Mouse (Mus musculus) left cerebral cortex, adult 18-20 months (tissue): ENCODE measurements around the gene Adrb1. TPM values are rescaled to one million over a fixed set of nuclear protein-coding genes. Genes with fewer than 3 reads are reported as not detected.

Experiments used
- DNase-seq, 2 experiments: peaks; one replicate each; pipeline ENCODE4 v3.0.0; 2021 to 2022; ENCODE audit warnings: low spot score in 2 of 2, mixed read lengths in 1 of 2
- long read RNA-seq, 2 experiments: library from polyadenylated mRNA; stranded (forward); transcript quantifications; one replicate each; pipeline ENCODE4 v2.0.0; 2021
- total RNA-seq, 2 experiments: library from RNA; stranded (reverse); gene quantifications; 2 replicates each; pipeline ENCODE4 v1.2.3; 2021

The Adrb1 gene
- total RNA-seq, result 10 to 100 TPM; 50.2 to 50.7 TPM
- long read RNA-seq, experiment 1, transcript Adrb1-201 (1 exons, 2,952 nt), result major isoform, 55 of 55 reads
- long read RNA-seq, experiment 1, partial matches to known transcripts, result 0 of 55 reads
- long read RNA-seq, experiment 1, other reads (novel, unspliced or antisense), result 0 of 55 reads
- long read RNA-seq, experiment 2, transcript Adrb1-201 (1 exons, 2,952 nt), result major isoform, 62 of 63 reads
- long read RNA-seq, experiment 2, partial matches to known transcripts, result 0 of 63 reads
- long read RNA-seq, experiment 2, other reads (novel, unspliced or antisense), result 1 of 63 reads

DNA sequence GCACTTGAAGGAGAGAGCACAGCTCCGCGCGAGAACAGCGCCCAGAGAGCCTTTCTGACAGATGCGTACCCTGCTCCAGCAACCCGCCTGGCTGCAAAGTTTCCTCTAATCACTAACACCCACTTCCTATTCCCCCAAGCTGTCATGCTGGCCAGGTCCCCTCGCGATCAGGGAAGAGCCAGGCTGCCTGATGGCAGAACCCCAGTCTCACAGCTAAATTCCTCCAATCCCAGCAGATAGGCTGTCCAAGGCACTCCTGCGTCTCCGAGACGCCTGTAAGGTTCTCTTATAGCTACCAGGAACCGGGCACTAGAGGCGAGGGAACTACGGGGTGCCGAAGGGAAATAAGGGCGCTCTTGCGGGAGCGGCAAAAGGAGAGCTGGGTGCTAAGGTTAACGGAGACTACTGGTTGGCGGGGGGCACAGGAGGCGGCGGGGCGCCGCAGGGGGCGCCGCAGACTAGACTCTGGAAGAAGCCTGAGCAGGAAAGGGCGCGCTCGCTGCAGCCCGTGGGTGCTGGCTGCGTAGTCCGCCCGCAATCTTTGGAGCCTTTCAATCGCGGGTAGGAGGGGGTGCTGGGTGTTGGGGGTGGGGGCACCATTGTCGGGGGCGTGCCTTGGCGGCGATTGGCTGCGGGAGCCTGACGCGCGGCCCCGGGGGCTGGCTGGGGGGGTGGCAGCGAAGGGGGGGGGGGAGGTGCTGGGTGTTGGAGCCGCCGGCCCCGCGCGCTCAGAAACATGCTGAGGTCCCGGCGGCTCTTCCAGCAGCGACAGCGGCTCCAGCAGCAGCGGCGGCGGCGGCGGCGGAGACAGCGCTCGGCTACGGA, at the start of gene Adrb1:
TSS of gene Adrb1 (plus strand) at position 813 of the 825 bp plus-strand sequence.
- peak; percentile 70 to 85 for DNase-seq

DNA sequence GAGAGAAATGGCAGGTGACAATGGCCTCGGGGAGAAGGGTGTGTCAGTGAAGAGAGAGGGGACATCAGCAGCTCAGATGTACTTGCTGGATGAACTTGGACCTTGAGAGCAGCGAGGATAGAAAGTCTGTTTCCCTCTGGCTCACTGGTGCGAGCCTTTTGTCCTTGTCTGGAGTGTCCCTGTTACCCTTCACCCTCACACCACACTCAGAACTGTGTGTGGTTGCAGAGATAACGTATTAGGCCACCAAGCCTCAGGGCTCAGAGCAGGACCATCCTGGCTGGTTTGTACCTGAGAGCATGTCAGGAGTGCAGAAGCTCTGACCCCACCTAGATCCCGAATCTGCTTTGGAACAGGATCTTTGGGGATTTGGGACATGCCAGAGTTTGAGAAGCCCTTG, 46.3 kb upstream of the Adrb1 start:
- no peak for DNase-seq

DNA sequence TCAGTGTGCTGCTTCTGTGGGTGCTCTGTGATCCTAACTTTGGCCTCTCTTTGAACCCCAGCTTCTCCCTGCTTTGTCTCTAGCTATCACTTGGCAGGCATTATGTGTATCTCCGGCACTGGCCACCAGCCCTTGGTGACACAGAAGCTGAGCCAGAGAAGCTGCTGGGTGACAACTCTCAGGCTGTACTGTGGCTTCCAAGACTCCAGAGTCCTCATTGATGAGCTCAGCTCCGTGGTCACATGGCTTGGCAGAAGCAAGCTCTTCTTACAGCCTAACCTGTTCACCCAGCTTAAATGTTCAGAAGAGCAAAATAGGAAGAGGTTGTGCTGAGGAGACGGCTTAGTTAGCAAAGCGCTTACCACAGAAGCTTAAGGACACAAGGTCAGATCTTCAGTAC, 45.5 kb upstream of the Adrb1 start:
- no peak for DNase-seq

DNA sequence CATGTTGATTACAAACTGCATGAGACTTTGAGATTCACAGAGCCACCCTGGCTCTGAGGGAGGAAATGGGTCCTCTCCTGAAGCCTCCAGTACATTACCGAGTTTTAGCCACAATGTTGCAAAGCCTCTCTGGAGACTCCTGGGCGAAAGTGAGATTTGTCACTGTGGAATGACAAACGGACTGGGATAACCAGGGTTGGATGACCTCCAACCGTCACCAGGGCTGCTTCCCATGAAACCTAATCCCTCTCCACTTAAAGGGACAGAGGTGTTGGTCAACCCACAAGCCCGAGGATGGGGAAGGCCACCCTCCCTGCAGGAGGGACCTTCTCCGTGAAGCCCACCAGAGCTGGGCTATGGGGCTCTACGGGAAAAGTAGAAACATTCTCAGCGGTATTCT, 44.4 kb upstream of the Adrb1 start:
- DNase-seq, result no peak

DNA sequence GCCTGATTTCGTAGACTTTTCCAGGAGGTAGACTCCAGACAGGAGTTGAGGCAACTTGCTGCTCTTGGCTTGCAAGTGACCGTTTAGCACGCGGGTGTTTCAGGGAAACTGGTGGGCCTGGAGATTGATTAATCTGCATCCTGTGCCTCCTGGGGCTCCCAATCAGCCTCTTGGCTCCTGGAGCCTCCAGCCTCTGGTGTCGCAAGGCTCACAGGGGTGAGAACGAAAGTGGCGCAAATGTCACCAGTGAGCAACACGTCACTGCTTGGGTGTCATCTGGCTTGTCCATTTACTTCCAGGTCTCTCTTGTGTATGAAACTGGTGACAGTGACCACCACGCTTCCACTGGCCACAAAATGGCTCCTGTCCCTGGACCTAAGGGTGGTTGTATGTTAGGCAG, 43.5 kb upstream of the Adrb1 start:
- no peak for DNase-seq

DNA sequence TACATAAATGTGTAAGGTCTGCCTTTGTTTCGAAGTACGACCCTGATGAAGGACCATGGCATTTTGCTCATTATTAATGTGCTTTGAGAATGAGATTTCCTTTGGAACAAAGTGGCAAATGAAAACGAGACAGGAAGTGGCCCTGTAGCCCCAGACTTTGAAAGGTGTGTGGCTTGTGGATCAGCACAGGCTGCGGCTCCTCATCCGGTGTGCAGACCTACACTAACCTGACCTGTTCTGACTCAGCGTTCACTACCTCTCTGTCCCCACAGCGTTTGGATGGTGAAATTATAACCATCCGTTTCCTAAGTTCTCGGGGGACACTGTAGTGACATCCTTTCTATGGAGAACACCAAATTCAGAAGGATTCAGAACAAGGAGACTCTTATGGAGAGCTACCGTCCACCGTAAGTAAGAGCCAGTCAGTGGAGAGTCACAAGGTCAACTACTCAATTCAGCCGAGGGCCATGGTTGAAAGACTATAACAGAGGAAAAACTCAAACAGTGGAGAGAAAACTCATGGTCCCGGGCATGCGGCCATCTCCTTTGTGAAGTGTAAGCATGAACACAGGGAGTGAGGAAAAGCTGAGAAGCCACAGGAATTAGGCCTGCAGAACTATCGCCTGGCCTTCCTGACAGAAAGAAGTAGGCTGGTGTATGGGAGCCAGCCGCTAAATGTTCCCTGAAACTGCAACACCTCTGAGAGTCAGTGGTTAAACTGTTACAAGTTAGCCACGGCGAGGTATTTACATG, 42.6 kb upstream of the Adrb1 start:
- no peak for DNase-seq

DNA sequence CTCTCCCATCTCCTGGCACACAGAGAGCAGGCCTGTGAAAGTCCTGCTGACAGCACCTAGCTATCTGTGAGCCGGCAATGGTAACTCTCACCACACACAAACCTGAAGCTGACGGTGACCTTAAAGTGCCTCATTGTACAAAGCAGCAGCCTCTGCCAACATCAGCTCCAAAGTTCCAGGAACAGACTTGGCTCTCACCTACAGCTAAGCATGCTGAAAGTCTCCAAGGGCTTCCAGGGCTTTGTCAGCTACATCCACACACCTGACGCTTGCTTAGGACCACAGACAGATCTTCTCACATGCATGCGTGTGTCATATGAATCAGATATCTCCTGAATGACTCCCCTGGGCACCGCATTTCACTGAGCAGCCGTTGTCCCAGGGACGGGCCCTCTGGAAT, 42.0 kb upstream of the Adrb1 start:
- DNase-seq, result no peak

DNA sequence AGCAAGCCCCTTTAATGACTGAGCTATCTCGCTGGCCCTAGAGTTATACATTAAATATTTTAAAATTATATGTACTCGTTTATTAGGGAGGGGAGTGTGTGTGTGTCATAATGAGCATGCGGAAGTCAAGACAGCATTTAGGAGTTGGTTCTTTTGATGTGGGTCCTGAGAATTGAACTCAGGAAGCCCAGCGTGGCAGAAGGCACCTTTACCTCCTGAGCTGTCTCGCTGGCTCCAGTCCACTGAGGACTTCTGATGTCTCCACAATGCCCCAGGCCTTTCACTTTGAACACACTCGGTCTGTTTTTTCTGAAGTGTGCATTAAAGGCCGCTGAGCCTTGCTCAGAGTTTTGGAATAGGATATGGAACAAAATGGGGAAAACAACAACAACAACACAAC, 39.7 kb upstream of the Adrb1 start:
- no peak for DNase-seq

DNA sequence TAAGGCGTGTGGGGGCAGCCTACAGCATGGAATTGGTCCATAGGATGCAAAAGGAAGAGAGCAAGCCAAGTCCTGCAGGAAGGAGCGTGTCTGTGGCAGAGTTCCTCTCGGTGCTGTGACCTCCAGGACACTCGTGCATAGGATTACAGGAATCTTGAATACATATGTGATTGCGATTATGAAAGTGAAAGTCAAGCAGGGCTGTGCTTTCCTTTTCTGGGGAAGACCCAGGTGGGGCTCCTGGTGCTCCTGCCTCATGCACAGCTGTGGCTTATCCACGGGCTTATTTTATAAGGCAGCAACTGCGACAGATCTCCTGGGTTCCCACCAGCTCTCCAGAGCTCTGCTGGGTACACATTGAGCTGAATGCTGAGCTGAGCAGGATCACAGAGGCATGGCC, 39.2 kb upstream of the Adrb1 start:
- no peak for DNase-seq

DNA sequence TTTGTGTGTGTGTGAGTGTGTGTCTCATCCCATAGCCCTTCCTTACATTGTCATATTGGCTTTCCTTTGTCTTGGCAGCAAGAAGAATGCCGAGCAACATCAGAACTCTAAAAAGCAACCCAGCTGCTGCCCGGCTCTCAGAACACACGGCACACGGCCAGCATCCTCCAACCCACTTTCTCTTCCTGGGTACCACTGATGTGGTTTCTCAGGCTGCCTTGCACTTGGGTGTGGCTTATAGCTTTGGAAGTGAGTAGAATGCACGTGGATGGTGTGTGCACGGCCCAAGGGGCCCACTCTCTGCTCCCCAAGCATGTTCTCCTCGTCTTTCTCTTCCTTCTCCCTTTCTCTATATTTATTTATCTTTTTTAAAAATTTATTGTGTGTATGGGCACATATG, 36.5 kb upstream of the Adrb1 start:
- peak in 1 of 2 experiments; percentile 42 for DNase-seq

DNA sequence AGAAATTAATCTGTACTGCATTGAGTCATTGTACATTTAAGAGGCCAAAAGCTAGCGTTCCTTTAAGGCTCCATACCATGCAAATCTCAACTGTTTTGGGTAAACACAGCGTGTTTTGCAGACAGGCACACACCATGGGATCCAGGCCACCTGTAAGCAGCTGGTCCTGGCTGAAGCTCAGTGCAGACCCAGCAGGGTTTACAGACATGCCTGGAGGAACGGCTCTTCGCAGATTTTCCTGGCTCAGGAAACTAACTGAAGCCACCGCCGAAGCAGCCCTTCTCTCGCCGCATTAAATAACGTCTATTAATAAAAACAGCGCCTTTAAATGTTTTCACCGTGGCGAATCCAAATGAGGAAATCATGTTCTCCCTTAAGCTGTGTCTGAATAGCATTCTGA, 35.8 kb upstream of the Adrb1 start:
- DNase-seq, result no peak

DNA sequence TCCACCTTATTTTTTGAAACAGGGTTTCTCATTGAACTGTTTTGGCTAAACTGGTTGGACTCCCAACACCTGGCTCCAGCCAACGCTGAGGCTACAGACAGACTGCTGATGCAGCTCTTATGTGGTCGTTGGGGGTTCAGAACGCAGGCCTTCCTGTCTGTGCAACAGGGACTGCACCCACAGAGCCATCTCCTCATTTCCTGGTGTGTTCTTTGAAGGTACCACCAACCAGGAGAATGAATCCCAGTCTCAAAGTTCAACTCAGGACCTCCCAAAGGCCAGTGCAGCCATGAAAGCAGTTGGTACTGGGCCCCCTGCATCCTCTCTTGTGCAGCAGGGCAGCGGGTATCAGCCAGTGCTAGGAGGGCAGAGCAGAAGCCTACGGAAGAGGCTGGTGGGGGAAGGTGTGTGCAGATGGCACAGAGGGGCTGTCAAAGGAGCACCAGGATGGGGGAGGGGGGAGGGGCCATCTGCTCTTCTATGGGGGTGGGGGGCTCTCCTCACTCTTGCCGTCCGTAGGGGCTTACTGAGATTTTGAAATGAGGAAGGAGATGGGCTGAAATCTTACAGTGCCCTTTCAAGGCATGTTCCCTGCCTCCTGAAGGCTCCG, 34.9 kb upstream of the Adrb1 start:
- no peak for DNase-seq

DNA sequence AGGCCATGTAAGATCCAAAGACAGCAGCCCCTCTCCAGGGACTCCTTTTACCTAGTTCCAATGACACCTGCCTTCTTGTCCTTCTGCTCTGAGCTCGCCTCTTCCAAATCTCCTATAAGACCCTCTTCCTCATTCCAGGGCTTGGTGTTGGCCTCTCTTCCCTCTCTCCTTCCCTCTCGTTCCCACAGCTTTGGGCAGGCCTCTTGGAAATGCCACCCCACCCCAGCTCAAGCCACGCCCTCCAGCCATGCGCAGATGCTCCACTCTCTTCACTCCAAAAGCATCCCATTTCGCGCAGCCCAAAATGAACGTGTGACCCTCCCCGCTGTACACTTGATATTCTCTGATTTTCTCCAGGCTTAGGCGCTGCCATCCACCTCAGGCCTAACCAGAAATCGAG, 34.3 kb upstream of the Adrb1 start:
- DNase-seq, result no peak

DNA sequence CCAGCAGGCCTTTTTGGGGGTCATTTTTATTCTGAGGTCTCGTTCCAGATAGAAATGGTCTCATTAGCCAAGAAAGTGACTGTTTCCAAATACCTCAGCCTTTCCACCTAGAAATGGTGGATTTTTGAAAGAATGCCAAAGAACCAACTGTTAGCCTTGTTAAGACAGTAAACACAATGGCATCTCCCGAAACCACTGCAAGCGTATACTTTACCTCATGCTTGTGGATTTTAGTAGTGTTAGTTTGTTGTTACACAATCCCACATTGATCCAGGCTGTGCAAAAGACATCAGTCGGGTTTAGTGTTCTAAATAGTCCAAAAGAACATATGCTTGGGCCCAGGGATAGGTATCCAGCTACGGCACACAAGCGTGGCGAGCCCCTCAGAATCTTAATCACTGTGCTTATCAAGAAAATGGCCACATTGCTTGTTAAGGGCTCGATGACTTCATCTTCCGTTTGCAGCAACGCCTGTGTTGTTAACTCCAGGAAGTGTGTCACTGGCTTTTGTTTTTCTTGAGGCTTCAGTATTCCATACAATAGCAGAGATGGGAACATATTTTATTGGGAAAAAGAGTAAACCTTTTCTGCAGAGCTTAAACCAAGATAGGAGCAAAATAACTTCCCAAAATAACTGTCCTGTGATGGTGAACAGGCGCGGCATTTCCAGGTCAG, 33.2 kb upstream of the Adrb1 start:
- DNase-seq, result no peak

DNA sequence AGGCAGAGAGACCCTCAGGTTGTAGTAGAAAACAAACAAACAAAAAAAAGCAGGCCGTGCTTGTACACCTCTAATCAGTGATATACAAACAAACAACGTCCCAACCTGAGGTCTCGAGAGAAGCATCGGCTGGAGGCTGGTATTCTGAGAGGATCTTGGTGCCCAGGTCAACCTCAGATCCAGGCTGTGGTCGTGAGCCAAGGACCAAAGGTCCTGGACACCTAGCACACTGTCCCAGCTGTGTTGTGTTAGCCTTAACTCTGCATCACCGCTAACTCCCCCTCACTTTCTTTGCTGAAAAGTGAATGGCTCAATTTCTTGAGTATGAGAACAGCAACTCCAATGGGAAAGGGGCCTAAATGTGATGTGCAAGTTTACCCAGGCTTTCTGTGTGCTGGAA, 32.5 kb upstream of the Adrb1 start:
- DNase-seq, result no peak

DNA sequence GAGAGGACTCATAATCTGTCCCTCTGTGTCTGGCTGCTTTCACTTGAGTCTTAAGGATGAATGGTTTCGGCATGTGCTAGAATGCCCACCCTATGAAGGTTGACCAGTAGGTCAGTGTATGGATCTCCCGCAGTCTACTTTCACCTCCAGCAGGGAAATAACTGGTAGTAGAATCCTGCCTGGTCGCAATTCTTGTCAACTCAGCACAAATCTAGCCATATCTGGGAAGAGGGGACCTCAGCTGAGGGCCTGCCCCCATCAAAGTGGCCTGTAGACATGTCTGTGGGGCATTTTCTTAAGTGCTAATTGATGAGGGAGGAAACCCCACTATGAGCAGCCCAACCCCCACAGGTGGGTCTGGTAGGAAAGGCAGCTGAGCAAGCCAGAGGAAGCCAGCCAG, 30.9 kb upstream of the Adrb1 start:
- DNase-seq, result no peak

DNA sequence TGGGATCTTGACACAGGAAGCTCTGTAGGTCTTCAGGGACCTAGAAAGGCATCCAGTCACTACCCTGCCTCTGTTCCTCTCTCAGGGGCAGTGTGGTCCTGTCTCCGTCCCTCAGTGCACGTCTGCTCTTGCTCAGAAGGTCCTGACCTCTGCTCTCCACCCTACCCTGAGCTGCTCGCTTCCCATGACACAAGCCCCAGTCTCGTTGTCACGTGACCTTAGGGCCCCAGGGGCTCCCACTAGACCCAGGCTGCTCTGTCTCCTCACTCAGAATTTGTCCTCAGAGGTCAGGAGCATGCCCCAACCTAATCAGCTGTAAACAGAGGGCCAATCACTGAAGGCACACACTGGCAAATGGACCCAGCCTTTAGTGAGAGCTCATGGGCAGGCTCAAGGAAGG, 29.5 kb upstream of the Adrb1 start:
- DNase-seq, result no peak

DNA sequence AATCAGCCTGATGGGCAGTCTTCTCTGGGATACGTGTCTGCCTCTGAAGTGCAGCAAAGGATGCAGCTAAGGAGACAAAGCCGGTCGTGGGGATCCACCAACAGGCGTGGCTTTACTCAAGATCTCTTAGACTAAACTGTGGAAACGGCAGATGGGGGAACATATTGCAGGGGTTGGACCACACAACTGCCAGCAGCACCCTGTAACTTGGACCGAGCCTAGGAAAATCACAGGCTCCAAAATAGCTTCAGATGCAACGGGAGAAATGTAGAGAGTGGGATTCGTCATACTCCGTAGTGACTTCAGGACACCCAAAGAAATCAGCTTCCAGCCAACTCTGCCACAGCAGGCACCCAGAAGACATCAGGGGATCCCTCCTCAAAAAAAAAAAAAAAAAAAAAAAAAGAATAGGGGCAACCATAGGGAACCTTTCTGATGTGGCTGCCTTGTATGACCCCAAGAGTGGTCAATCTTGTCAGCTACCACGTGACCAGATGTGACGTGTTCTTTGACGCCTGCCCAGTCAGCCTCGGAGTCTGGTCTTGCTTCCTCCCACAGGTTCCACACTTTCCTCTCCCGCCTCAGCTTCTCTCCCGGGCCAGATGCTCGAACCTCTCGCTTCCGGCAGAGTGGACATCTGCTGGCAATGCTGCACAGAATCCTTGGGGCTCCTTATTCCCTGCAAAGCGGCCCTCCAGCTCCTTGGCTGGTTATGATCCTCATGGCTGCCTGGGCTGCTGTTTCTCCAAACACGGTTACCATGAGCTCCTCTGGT, 24.4 kb upstream of the Adrb1 start:
- DNase-seq, result peak; percentile 83 to 86

DNA sequence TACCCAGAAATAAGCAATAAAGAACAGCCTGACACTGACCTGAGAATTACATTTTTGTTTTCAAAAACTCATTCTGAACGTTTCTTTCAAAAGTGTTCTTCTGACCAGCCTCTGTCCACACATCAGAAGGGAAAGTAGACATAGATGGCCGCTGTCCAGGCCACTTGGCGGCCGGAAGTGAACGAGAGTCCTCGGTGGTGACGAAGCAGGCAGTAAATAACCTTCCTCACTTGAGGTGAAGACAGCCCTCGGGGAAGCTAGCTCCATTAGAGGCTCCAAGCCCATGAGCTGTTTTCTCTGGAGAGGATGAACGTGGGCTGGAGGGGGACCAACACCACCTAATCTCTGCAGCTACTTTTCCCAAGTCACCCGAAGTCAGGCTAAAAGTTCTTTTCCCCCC, 21.2 kb upstream of the Adrb1 start:
- no peak for DNase-seq

DNA sequence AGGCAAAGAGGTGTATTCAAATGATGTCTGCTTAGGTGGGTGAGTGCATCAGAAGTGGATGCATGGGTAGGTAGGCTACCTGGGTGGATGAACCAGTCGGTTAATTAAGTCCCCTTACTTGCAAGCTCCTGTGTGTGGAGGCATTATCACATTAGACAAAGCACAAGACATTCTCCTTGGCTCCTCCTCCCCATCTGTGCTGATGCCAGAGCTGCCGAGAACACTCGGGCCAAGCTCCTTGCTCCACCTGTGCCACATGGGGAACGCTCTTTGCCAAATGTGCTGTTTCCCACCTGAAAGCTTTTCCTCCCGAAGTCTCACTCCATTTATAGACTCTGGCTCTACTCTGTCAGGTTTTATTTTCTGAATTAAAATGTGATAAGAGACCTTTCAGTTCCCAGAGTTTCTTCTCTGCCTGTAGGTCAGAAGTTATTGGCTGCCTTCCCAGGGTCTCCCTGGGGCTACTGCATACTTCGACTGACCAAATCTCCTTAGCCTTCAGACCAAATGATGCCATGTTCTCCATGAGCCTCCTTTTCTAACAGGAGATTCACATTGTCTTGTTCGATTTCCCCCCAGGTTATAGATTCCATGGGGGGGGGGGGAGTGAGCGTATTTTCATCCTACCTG, 20.5 kb upstream of the Adrb1 start:
- no peak for DNase-seq
